Mouse (Mus musculus) right cerebral cortex, postnatal 36 days (tissue): ENCODE measurements around the gene Gm21244.
"Not testable (repeated sequence)": the region's sequence is repeated elsewhere in the genome, so short reads cannot be mapped to it uniquely, and the experiment has no call there.

Experiments
- DNase-seq, 2 experiments: peaks; one replicate each; pipeline ENCODE4 v3.0.0; 2022; ENCODE audit warnings: low spot score in 2 of 2, mixed read lengths in 1 of 2

Gene Gm21244

DNA sequence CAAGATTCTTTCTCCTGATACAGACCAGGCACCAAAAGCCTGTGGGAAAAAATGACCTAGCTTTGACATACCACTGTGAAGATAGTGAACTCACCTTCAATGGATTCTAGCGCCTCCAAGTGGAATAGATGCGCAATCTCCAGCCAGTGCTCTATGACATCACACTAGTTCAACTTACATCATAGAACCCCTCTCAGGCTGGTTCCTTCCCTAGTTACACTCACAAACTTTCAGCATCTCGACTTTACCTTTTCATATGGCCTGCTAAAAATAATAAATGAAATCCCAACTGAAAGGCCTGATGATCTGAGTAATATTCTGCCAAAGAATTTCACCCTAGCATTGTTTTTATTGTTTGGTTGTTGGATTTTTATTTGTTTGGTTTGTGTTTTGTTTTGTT is at the start of gene Gm21244:
Gene Gm21244 (minus strand): TSS at position 101 of the 400 bp plus-strand sequence.
- DNase-seq, result not testable (repeated sequence)
